Mouse (Mus musculus) thymus, adult 18-20 months (tissue): ENCODE data around the gene Mmp3.
"Not testable (repeated sequence)": the region's sequence is repeated elsewhere in the genome, so short reads cannot be mapped to it uniquely, and the experiment has no call there.

Experiments
- DNase-seq, 2 experiments: peaks; one replicate each; pipeline ENCODE4 v3.0.0; 2022; ENCODE audit warnings: mixed read lengths in 2 of 2

Mmp3 gene

GRCm38 (mm10) chr9:7445522-7445921 is at the start of gene Mmp3:
TSS of gene Mmp3 (plus strand) at chr9:7445822.
- DNase-seq: no peak

GRCm38 (mm10) chr9:7396556-7396955 is 49.1 kb upstream of the Mmp3 start:
- DNase-seq: not testable (repeated sequence)

GRCm38 (mm10) chr9:7453302-7453701 is 7.7 kb downstream of the Mmp3 start:
- DNase-seq: no peak

- no peak for DNase-seq
Measured at GRCm38 (mm10) chr9:7470262-7470661, 24.6 kb downstream of the Mmp3 start.

- no peak for DNase-seq
Measured at GRCm38 (mm10) chr9:7483684-7484394, 38.2 kb downstream of the Mmp3 start.

- no peak for DNase-seq
Measured at GRCm38 (mm10) chr9:7501138-7501537, 55.5 kb downstream of the Mmp3 start.

GRCm38 (mm10) chr9:7502051-7502450 is 56.4 kb downstream of the Mmp3 start, which contains the start of gene Mmp10:
TSS of gene Mmp10 (plus strand) at chr9:7502352.
- no peak for DNase-seq
